Mouse (Mus musculus): Measurements from ENCODE around the gene Syt12. TPM values are rescaled to one million over a fixed set of nuclear protein-coding genes. Genes with fewer than 3 reads are reported as not detected.

Gene Syt12
- polyA plus RNA-seq, 1 experiment, result not detected

DNA sequence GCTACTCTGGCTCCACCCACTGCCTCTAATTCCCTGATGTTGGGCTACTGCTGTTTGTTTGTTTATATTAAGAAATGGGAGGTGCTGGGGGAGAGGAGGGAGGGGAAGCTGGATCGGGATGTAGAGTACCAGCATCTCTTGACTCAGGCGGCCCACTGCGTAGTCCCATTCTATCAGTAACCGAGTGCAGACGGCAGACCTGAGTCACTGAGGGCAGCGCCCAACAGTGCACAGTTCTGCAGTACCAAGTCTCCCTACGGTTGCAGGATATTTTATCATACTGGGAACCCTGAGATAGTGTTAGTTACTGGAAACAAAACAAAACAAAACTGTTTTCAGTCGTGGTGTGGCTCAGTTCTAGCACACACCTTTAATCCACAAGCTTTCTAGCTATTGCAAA is 26.1 kb downstream of the Syt12 start:
- H3K27me3 ChIP-seq (replicated peaks), result peaks cover 79% of the 10 kb centered on the region
- H3K36me3 ChIP-seq (replicated peaks; ENCODE audit: low read length), result no peaks in the 10 kb centered on the region
- TF ChIP-seq FLI1 (IDR thresholded peaks at IDR 0.05; ENCODE audit: low read length) (no peak), GATA1 (IDR thresholded peaks at IDR 0.05; ENCODE audit: borderline replicate concordance, low read length) (no peak)
- H3K4me3 ChIP-seq (replicated peaks), result no peak overlapping the region
- peaks cover 20% of the 10 kb centered on the region for H3K4me1 ChIP-seq
- H3K9me3 ChIP-seq, result no peaks in the 10 kb centered on the region

DNA sequence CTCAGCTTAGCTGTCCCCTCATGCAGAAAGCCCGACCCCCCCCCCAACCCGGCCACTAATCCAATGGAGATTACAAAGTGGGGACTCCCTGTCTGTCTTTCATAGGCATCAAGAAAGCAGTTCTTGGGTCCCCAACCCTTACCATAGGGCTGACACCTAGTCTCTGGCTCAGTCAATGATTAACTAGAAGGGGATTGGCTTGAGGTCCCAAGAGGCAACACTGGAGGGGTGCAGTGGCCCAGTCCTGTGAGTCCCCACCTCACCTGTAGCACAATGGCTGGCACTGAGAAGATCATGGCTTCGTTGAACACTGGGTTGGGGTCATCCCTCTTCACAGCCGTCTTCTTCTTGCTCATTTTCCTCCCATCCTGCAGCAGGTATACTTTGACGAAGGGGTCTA is 26.6 kb downstream of the Syt12 start:
- H3K27me3 ChIP-seq (replicated peaks), result peaks cover 79% of the 10 kb centered on the region
- no peak overlapping the region for H3K4me3 ChIP-seq (replicated peaks)
- peaks cover 15% of the 10 kb centered on the region for H3K4me1 ChIP-seq
- H3K9me3 ChIP-seq, result no peaks in the 10 kb centered on the region
- H3K36me3 ChIP-seq (replicated peaks; ENCODE audit: low read length), result no peaks in the 10 kb centered on the region
- TF ChIP-seq GATA1 (IDR thresholded peaks at IDR 0.05; ENCODE audit: borderline replicate concordance, low read length) (no peak), FLI1 (IDR thresholded peaks at IDR 0.05; ENCODE audit: low read length) (no peak)

DNA sequence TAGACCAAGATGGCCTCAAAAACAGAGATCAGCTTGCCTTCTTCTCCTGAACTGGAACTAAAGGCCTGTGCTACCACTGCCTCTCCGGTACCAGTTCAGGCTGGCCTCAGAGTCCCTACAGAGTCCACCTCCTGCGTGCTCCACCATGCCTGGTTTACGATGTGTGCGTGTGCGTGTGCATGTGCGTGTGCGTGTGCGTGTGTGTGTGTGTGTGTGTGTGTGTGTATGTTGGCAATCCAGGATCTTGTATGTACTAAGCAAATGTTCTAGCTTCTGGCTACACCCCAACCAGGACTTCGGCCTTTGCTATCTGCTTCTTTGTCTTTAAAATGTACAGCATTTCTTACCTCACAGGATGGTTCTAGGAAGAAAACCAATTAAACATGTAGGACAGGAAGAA is 28.0 kb downstream of the Syt12 start:
- no peaks in the 10 kb centered on the region for H3K36me3 ChIP-seq (replicated peaks; ENCODE audit: low read length)
- H3K4me3 ChIP-seq (replicated peaks), result no peak overlapping the region
- peaks cover 3% of the 10 kb centered on the region; the same call in 1 of the 2 replicates for H3K4me1 ChIP-seq
- peaks cover 80% of the 10 kb centered on the region for H3K27me3 ChIP-seq (replicated peaks)
- no peak for TF ChIP-seq GATA1 (IDR thresholded peaks at IDR 0.05; ENCODE audit: borderline replicate concordance, low read length)
- TF ChIP-seq FLI1 (IDR thresholded peaks at IDR 0.05; ENCODE audit: low read length), result no peak
- no peaks in the 10 kb centered on the region for H3K9me3 ChIP-seq

DNA sequence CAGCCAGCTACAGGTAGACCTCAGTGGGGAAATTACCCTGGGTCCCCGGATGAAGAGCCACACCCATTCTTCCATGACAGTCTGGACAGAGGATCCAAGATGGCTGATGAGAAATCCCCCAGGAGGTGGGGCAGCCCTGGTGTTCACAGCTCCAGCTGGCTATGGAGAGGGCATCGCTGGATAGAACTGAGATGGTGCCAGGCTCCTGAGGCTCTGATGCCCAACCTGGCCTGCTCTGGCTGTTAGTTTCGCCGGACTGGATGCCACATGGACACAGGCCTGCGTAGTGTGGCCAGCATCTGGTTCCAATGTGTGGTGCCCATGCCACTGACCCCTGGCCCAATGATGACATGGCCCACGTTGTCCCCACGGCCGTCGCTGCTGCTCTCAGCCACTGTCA is 29.8 kb downstream of the Syt12 start:
- H3K36me3 ChIP-seq (replicated peaks; ENCODE audit: low read length), result no peaks in the 10 kb centered on the region
- peak overlapping the region; percentile 3 for H3K4me3 ChIP-seq (replicated peaks)
- H3K9me3 ChIP-seq, result peaks cover 3% of the 10 kb centered on the region; the same call in 1 of the 2 replicates
- peaks cover 4% of the 10 kb centered on the region; the same call in 1 of the 2 replicates for H3K4me1 ChIP-seq
- H3K27me3 ChIP-seq (replicated peaks), result peaks cover 76% of the 10 kb centered on the region
- TF ChIP-seq FLI1 (IDR thresholded peaks at IDR 0.05; ENCODE audit: low read length), result no peak
- TF ChIP-seq GATA1 (IDR thresholded peaks at IDR 0.05; ENCODE audit: borderline replicate concordance, low read length), result no peak

DNA sequence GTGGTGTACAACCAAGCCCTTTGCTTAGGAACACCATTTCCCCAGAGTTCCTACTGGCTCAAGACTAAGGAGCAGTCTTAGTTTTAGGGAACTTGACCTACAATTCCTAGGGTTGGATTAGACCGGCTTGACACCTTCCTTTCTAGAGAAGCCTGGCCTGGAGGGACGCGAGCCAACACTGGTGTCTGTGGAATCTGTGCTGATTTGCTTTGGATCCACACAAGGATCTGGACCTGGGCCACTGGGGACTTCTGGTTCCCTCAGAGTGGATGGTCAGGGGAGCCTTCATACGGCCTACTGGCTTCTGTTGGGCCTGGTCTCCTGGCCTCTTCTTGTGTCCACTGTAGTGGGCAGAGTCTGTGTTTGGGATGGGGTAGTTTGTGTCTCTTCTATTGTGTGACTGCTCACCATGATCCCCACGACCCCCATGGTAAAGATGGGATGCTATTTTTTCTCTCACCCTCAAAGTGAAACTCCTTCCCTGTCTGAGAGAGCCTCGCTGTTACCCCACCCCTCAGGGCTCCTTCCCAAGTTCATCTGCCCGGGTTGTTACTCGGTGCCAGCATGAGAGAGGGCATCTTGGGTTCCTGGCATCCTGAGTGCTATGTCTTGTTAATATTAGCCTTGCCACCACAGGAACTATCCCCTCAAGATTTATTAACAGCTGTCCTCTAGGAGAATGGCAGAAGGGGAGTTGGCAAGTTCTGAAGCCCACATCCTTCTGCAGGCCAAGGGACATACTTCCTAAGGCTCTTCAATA is 30.4 kb downstream of the Syt12 start:
- Histone ChIP-seq H3K27me3 (replicated peaks) (peaks cover 70% of the 10 kb centered on the region), H3K4me1 (peaks cover 10% of the 10 kb centered on the region), H3K9me3 (peaks cover 3% of the 10 kb centered on the region; the same call in 1 of the 2 replicates), H3K4me3 (replicated peaks) (no peak overlapping the region), H3K36me3 (replicated peaks; ENCODE audit: low read length) (no peaks in the 10 kb centered on the region)
- no peak for TF ChIP-seq FLI1 (IDR thresholded peaks at IDR 0.05; ENCODE audit: low read length)
- TF ChIP-seq GATA1 (IDR thresholded peaks at IDR 0.05; ENCODE audit: borderline replicate concordance, low read length), result no peak

DNA sequence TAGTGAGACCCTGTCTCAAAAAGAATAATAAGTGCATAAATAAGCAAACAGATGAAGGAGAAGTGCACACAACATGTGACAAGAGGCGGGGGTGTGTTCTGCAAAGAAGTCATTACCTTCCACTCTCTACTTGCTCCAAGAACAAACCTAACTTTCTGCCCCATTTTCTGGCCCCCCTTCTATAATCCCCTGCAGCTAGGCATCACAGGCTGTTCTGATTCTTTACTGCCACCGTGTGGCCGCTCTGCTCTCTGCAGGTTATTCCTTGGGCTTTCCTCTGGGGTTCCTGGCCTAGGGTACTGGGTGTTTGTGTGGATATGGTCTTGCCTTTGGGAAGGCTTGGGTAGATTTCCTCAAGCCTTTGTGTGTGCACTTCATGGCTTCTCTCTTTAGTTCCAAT is 34.8 kb downstream of the Syt12 start:
- H3K4me3 ChIP-seq (replicated peaks), result no peak overlapping the region
- H3K9me3 ChIP-seq, result peaks cover 3% of the 10 kb centered on the region; the same call in 1 of the 2 replicates
- TF ChIP-seq GATA1 (IDR thresholded peaks at IDR 0.05; ENCODE audit: borderline replicate concordance, low read length), result no peak
- no peak for TF ChIP-seq FLI1 (IDR thresholded peaks at IDR 0.05; ENCODE audit: low read length)
- H3K4me1 ChIP-seq, result peaks cover 47% of the 10 kb centered on the region
- peaks cover 76% of the 10 kb centered on the region for H3K27me3 ChIP-seq (replicated peaks)
- H3K36me3 ChIP-seq (replicated peaks; ENCODE audit: low read length), result no peaks in the 10 kb centered on the region

DNA sequence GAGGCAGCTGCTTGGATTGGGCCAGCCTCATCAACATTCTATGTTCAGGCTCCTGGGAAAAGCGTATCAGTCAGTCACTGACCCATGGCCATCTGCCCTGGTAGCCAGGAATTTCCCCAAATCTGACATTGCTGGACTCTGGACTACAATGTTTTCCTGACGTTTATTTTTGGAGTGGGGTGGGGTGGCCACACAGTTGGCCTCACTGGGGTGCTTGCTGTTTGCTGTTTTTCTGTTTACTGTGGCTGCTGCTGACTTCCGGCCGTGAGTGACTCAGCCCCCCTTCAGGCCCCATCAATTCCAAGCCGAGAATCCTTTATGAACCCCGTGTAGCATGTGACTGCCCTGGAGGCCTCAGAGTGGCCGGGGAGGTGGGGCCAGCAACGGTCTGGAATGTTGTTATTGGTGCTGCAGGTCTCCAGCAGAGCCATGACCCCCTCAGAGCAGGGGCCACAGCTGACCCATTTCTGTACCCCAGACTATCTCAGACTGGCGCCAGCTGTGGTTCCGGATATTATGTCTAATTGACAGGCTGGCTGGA is 35.6 kb downstream of the Syt12 start:
- H3K9me3 ChIP-seq, result peaks cover 3% of the 10 kb centered on the region; the same call in 1 of the 2 replicates
- H3K4me3 ChIP-seq (replicated peaks), result peak overlapping the region; percentile 33
- no peaks in the 10 kb centered on the region for H3K36me3 ChIP-seq (replicated peaks; ENCODE audit: low read length)
- peaks cover 72% of the 10 kb centered on the region for H3K27me3 ChIP-seq (replicated peaks)
- peaks cover 47% of the 10 kb centered on the region for H3K4me1 ChIP-seq
- TF ChIP-seq FLI1 (IDR thresholded peaks at IDR 0.05; ENCODE audit: low read length), result no peak
- TF ChIP-seq GATA1 (IDR thresholded peaks at IDR 0.05; ENCODE audit: borderline replicate concordance, low read length), result no peak

DNA sequence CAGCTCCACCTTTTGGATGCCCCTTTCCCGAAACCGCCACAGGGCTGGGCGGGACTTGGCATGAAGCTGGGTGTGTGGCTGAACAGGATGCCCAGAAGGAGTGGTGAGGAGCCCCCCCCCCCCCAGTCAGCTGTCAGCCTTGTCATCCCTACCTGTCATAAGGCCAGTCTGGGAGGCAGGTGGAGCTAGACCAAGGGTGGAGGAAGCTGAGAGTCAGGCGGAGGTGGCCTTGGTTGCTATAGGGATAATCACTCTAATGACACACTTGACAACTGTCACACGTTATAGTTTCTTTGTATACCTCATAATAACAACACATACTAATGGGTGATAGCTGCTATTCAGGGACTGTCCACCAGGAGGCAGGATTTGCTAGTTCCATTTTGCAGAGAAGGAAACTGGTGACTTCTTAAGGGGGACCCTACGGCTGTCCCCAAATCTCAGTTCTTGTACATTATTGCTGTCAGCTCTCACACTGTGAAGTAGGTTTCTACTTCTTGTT is 36.1 kb downstream of the Syt12 start:
- Histone ChIP-seq H3K4me3 (replicated peaks) (peak overlapping the region; percentile 47), H3K27me3 (replicated peaks) (peaks cover 74% of the 10 kb centered on the region)
- TF ChIP-seq GATA1 (IDR thresholded peaks at IDR 0.05; ENCODE audit: borderline replicate concordance, low read length) (no peak), FLI1 (IDR thresholded peaks at IDR 0.05; ENCODE audit: low read length) (no peak)

DNA sequence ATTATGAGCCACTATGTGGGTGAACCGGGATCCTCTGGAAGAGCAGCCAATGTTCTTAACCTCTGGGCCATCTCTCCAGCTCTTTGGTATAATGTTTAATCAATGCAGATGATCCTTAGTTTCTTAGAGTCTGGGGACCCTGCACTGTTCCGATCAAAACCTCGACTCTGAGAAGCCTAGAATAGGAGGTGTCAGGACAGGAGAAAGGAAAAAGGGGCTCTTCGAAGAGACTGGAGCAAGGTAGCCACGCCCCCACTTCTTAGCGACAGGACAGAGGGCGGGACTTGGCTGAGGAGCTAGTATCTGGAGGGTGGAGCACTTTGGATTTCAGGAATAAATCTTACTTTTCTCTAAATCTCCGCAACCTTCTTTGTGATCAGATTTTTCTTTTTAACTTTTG is 37.0 kb downstream of the Syt12 start:
- Histone ChIP-seq H3K4me1 (peaks cover 50% of the 10 kb centered on the region), H3K36me3 (replicated peaks; ENCODE audit: low read length) (no peaks in the 10 kb centered on the region), H3K27me3 (replicated peaks) (peaks cover 74% of the 10 kb centered on the region), H3K9me3 (peaks cover 13% of the 10 kb centered on the region), H3K4me3 (replicated peaks) (peak overlapping the region; percentile 88)
- TF ChIP-seq FLI1 (IDR thresholded peaks at IDR 0.05; ENCODE audit: low read length) (no peak), GATA1 (IDR thresholded peaks at IDR 0.05; ENCODE audit: borderline replicate concordance, low read length) (no peak)

More for the DNA sequence above, 36.1 kb downstream of the Syt12 start:
- Histone ChIP-seq H3K4me1 (peaks cover 49% of the 10 kb centered on the region), H3K9me3 (peaks cover 4% of the 10 kb centered on the region), H3K36me3 (replicated peaks; ENCODE audit: low read length) (no peaks in the 10 kb centered on the region)
